Mouse (Mus musculus) cortical plate, adult 2 months (tissue): Measurements from ENCODE around the gene Lman1l. TPM values are rescaled to one million over a fixed set of nuclear protein-coding genes. Genes with fewer than 3 reads are reported as not detected.
A peak's percentile ranks its signal among the peaks of the same experiment; 100 is the strongest.

ENCODE experiments used
- H3K27ac ChIP-seq: fragments of 200-500 bp; 2 replicates; pipeline ENCODE4 v1.5.1; 2012; ENCODE audit warnings: low read length, control low read depth, inconsistent platforms; ENCODE audit not compliant: insufficient read depth
- H3K4me1 ChIP-seq: fragments of 200-500 bp; 2 replicates; pipeline ENCODE4 v1.6.1; 2011; ENCODE audit warnings: low read length; ENCODE audit not compliant: control insufficient read depth, insufficient read depth
- H3K4me3 ChIP-seq: fragments of 200-500 bp; 2 replicates; pipeline ENCODE4 v1.5.1; 2011; ENCODE audit warnings: mild to moderate bottlenecking, low read length, control low read depth; ENCODE audit not compliant: insufficient read depth
- CTCF ChIP-seq: fragments of 200-500 bp; IDR thresholded peaks from 2 replicates; pipeline ENCODE4 v1.5.1; 2011; ENCODE audit warnings: mild to moderate bottlenecking, control low read depth, low read length; ENCODE audit not compliant: insufficient read depth; ENCODE audit errors: extremely low read depth
- POLR2A ChIP-seq: fragments of 200-500 bp; IDR thresholded peaks from 2 replicates; pipeline ENCODE4 v1.6.1; 2011; ENCODE audit warnings: mild to moderate bottlenecking, low read length, control low read depth; ENCODE audit not compliant: insufficient read depth; ENCODE audit errors: extremely low read depth
- polyA plus RNA-seq: library from polyadenylated mRNA; depleted of rRNA; stranded (reverse); fragments of >200 nt; gene quantifications from 2 replicates; pipeline ENCODE4 v1.2.3, GENCODE M21; 2012

Gene Lman1l
- polyA plus RNA-seq, 1 experiment = not detected

GRCm38 (mm10) chr9:57646551-57647103 lies 26.1 kb upstream of the Lman1l start:
- Histone ChIP-seq H3K4me1 (peaks cover 8% of the 10 kb centered on the region), H3K27ac (no peak overlapping the region), H3K4me3 (no peak overlapping the region)
- TF ChIP-seq CTCF (no peak), POLR2A (no peak)

- Histone ChIP-seq H3K27ac (peak overlapping the region; percentile 91), H3K4me3 (peak overlapping the region; percentile 68), H3K4me1 (peaks cover 8% of the 10 kb centered on the region)
- TF ChIP-seq CTCF (peak; percentile 71), POLR2A (peak; percentile 60; the same call in 1 of the 2 replicates)
Observed at GRCm38 (mm10) chr9:57644944-57645893, 24.6 kb upstream of the Lman1l start.

GRCm38 (mm10) chr9:57644442-57644943 lies 23.9 kb upstream of the Lman1l start:
- no peak for TF ChIP-seq POLR2A
- TF ChIP-seq CTCF = no peak
- Histone ChIP-seq H3K4me3 (peak overlapping the region; percentile 68), H3K4me1 (peaks cover 12% of the 10 kb centered on the region), H3K27ac (no peak overlapping the region)

GRCm38 (mm10) chr9:57643856-57644180 lies 23.2 kb upstream of the Lman1l start:
- peak overlapping the region; percentile 68 for H3K4me3 ChIP-seq
- H3K4me1 ChIP-seq = peaks cover 12% of the 10 kb centered on the region
- H3K27ac ChIP-seq = no peak overlapping the region
- TF ChIP-seq POLR2A = no peak

GRCm38 (mm10) chr9:57643169-57643855 lies 22.7 kb upstream of the Lman1l start:
- Histone ChIP-seq H3K4me3 (peak overlapping the region; percentile 68; the same call in 1 of the 2 replicates), H3K27ac (no peak overlapping the region), H3K4me1 (peaks cover 12% of the 10 kb centered on the region)
- TF ChIP-seq CTCF (no peak), POLR2A (no peak)

- Histone ChIP-seq H3K4me3 (no peak overlapping the region), H3K27ac (no peak overlapping the region), H3K4me1 (peaks cover 17% of the 10 kb centered on the region)
- TF ChIP-seq CTCF = no peak
- no peak for TF ChIP-seq POLR2A
Observed at GRCm38 (mm10) chr9:57641775-57642550, 21.4 kb upstream of the Lman1l start.

- H3K4me3 ChIP-seq = no peak overlapping the region
- H3K4me1 ChIP-seq = peaks cover 17% of the 10 kb centered on the region
- H3K27ac ChIP-seq = no peak overlapping the region
- no peak for TF ChIP-seq CTCF
- no peak for TF ChIP-seq POLR2A
Observed at GRCm38 (mm10) chr9:57641022-57641421, 20.4 kb upstream of the Lman1l start.

GRCm38 (mm10) chr9:57640384-57640783 lies 19.8 kb upstream of the Lman1l start:
- Histone ChIP-seq H3K27ac (0 out of 2 replicates have a peak overlapping the region, but pooled peaks have one; percentile 30), H3K4me1 (peaks cover 17% of the 10 kb centered on the region), H3K4me3 (no peak overlapping the region)
- TF ChIP-seq POLR2A (no peak), CTCF (no peak)
